Mouse (Mus musculus): ENCODE data around the gene 9230110F15Rik. TPM values are rescaled to one million over a fixed set of nuclear protein-coding genes. Genes with fewer than 3 reads are reported as not detected.
"Not testable (repeated sequence)": the region's sequence is repeated elsewhere in the genome, so short reads cannot be mapped to it uniquely, and the experiment has no call there.

Gene 9230110F15Rik
- not detected in 2 replicates for polyA plus RNA-seq (2012; rRNA removed)

DNA sequence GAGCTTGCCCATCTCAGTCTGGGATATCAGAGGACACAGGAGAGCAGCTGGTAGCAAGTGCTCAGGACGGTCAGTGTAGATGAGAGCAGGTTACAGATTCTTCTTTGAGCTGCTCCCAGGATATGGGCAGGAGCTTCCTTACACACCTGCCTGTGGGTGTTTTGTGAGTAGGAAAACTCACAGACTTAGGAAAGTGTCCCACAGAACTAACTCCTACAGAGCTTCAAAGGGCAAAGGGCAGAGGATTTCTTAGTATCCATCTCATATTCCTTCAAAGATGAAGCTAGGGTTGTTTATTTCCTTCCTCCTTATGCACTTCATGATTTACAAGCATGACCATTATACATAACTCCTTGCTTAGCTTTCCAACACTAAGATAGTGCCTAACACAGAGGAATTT, at the start of gene 9230110F15Rik:
Gene 9230110F15Rik (minus strand): TSS at position 101 of the 400 bp plus-strand sequence.
- Histone ChIP-seq H3K4me3 (ENCODE audit: insufficient read depth, low read depth, low read length) (no peak within 1 kb of the TSS), H3K27ac (ENCODE audit: insufficient read depth, low read depth, low read length) (no peak within 1 kb of the TSS), H3K36me3 (ENCODE audit: control insufficient read depth, insufficient read depth, low read length) (no peaks in the 10 kb centered on the region), H3K27me3 (replicated peaks; ENCODE audit: control insufficient read depth, insufficient read depth, low read length) (no peaks in the 10 kb centered on the region), H3K4me1 (ENCODE audit: control insufficient read depth, insufficient read depth, low read length) (no peaks in the 10 kb centered on the region)
- TF ChIP-seq POLR2A (IDR thresholded peaks at IDR 0.05; ENCODE audit: low read depth, low read length) (no peak), CTCF (conservative IDR thresholded peaks at IDR 0.05; ENCODE audit: insufficient read depth, insufficient read length, low read depth, low read length) (no peak)
- 60% methylated on average over 1 of the region's 1 CpGs for WGBS
- no peak for DNase-seq

- H3K27me3 ChIP-seq (replicated peaks; ENCODE audit: control insufficient read depth, insufficient read depth, low read length); H3K4me1 ChIP-seq (ENCODE audit: control insufficient read depth, insufficient read depth, low read length); H3K27ac ChIP-seq (ENCODE audit: insufficient read depth, low read depth, low read length); H3K36me3 ChIP-seq (ENCODE audit: control insufficient read depth, insufficient read depth, low read length); H3K4me3 ChIP-seq (ENCODE audit: insufficient read depth, low read depth, low read length); DNase-seq: not testable (repeated sequence)
- 51% methylated on average over 1 of the region's 1 CpGs for WGBS
Measured at GRCm38 (mm10) chr9:35893112-35893511, 49.2 kb upstream of the 9230110F15Rik start.

GRCm38 (mm10) chr9:35817881-35818280, 26.1 kb downstream of the 9230110F15Rik start:
- H3K4me1 ChIP-seq (ENCODE audit: control insufficient read depth, insufficient read depth, low read length); DNase-seq; H3K4me3 ChIP-seq (ENCODE audit: insufficient read depth, low read depth, low read length); H3K27me3 ChIP-seq (replicated peaks; ENCODE audit: control insufficient read depth, insufficient read depth, low read length); H3K36me3 ChIP-seq (ENCODE audit: control insufficient read depth, insufficient read depth, low read length); H3K27ac ChIP-seq (ENCODE audit: insufficient read depth, low read depth, low read length): not testable (repeated sequence)
- 94% methylated on average over 15 of the region's 15 CpGs for WGBS

GRCm38 (mm10) chr9:35798146-35798545, 45.8 kb downstream of the 9230110F15Rik start:
- Histone ChIP-seq H3K36me3 (ENCODE audit: control insufficient read depth, insufficient read depth, low read length) (no peaks in the 10 kb centered on the region), H3K27ac (ENCODE audit: insufficient read depth, low read depth, low read length) (no peak overlapping the region), H3K27me3 (replicated peaks; ENCODE audit: control insufficient read depth, insufficient read depth, low read length) (no peaks in the 10 kb centered on the region), H3K4me3 (ENCODE audit: insufficient read depth, low read depth, low read length) (no peak overlapping the region), H3K4me1 (ENCODE audit: control insufficient read depth, insufficient read depth, low read length) (no peaks in the 10 kb centered on the region)
- DNase-seq: peak; percentile 65
- TF ChIP-seq POLR2A (IDR thresholded peaks at IDR 0.05; ENCODE audit: low read depth, low read length) (no peak), CTCF (conservative IDR thresholded peaks at IDR 0.05; ENCODE audit: insufficient read depth, insufficient read length, low read depth, low read length) (no peak)

GRCm38 (mm10) chr9:35790001-35790400, 53.9 kb downstream of the 9230110F15Rik start, which contains the start of the genes Gm27235 and D730048I06Rik:
Gene Gm27235, minus strand, starts transcription at chr9:35790101.
Gene D730048I06Rik, minus strand, starts transcription at chr9:35790112.
- Histone ChIP-seq H3K27ac (ENCODE audit: insufficient read depth, low read depth, low read length) (no peak within 1 kb of the TSS), H3K4me1 (ENCODE audit: control insufficient read depth, insufficient read depth, low read length) (no peaks in the 10 kb centered on the region), H3K27me3 (replicated peaks; ENCODE audit: control insufficient read depth, insufficient read depth, low read length) (no peaks in the 10 kb centered on the region), H3K4me3 (ENCODE audit: insufficient read depth, low read depth, low read length) (no peak within 1 kb of the TSS), H3K36me3 (ENCODE audit: control insufficient read depth, insufficient read depth, low read length) (no peaks in the 10 kb centered on the region)
- no peak for DNase-seq
- WGBS: 83% methylated on average over 3 of the region's 3 CpGs
- TF ChIP-seq CTCF (conservative IDR thresholded peaks at IDR 0.05; ENCODE audit: insufficient read depth, insufficient read length, low read depth, low read length) (no peak), POLR2A (IDR thresholded peaks at IDR 0.05; ENCODE audit: low read depth, low read length) (no peak)

Other genes with a start within 250 kb of the 9230110F15Rik start
- gene Pate4, start 232.2 kb downstream of the 9230110F15Rik start, polyA plus RNA-seq (2012; rRNA removed): not detected in 2 replicates
- not detected in 2 replicates for gene Pate3, start 195.9 kb downstream of the 9230110F15Rik start, polyA plus RNA-seq (2012; rRNA removed)
- not detected in 2 replicates for gene Pate1, start 156.8 kb downstream of the 9230110F15Rik start, polyA plus RNA-seq (2012; rRNA removed)
- not detected in 2 replicates for gene Gm17677, start 103.1 kb downstream of the 9230110F15Rik start, polyA plus RNA-seq (2012; rRNA removed)
- gene Gm17727, start 66.0 kb downstream of the 9230110F15Rik start, polyA plus RNA-seq (2012; rRNA removed): not detected in 2 replicates
- not detected in 2 replicates for gene Gm27235, start 54.0 kb downstream of the 9230110F15Rik start, polyA plus RNA-seq (2012; rRNA removed)
- gene D730048I06Rik, start 54.0 kb downstream of the 9230110F15Rik start, polyA plus RNA-seq (2012; rRNA removed): not detected in 2 replicates
- not detected in 2 replicates for gene 9230113P08Rik, start 64.3 kb upstream of the 9230110F15Rik start, polyA plus RNA-seq (2012; rRNA removed)